Mouse (Mus musculus) lung, adult 18-20 months (tissue): Measurements from ENCODE around the gene Wnt7b.

Source experiments
- DNase-seq, 2 experiments: peaks; one replicate each; pipeline ENCODE4 v3.0.0; 2022; ENCODE audit warnings: mixed read lengths in 2 of 2

The Wnt7b gene

GRCm38 (mm10) chr15:85582356-85582910, at the start of gene Wnt7b:
Wnt7b (minus strand) TSS chr15:85582473.
- no peak for DNase-seq

- no peak for DNase-seq
Observed at GRCm38 (mm10) chr15:85631591-85631990, 49.3 kb upstream of the Wnt7b start.

- DNase-seq, result peak; percentile 68 to 76
Observed at GRCm38 (mm10) chr15:85629924-85630545, 47.8 kb upstream of the Wnt7b start.

GRCm38 (mm10) chr15:85625666-85626279, 43.5 kb upstream of the Wnt7b start:
- DNase-seq, result peak; percentile 53 to 70

- no peak for DNase-seq
Observed at GRCm38 (mm10) chr15:85622213-85622612, 39.9 kb upstream of the Wnt7b start.

GRCm38 (mm10) chr15:85615537-85616100, 33.3 kb upstream of the Wnt7b start:
- no peak for DNase-seq

GRCm38 (mm10) chr15:85615075-85615474, 32.8 kb upstream of the Wnt7b start:
- no peak for DNase-seq

GRCm38 (mm10) chr15:85613358-85614266, 31.3 kb upstream of the Wnt7b start:
- DNase-seq, result peak; percentile 81 to 88

- peak; percentile 64 to 67 for DNase-seq
Observed at GRCm38 (mm10) chr15:85612660-85613357, 30.5 kb upstream of the Wnt7b start.

GRCm38 (mm10) chr15:85611701-85612520, 29.6 kb upstream of the Wnt7b start:
- peak; percentile 85 to 90 for DNase-seq

- peak; percentile 94 to 96 for DNase-seq
Observed at GRCm38 (mm10) chr15:85610618-85611218, 28.4 kb upstream of the Wnt7b start.

- no peak for DNase-seq
Observed at GRCm38 (mm10) chr15:85610120-85610519, 27.8 kb upstream of the Wnt7b start.

GRCm38 (mm10) chr15:85609266-85610004, 27.2 kb upstream of the Wnt7b start:
- no peak for DNase-seq

GRCm38 (mm10) chr15:85605962-85606610, 23.8 kb upstream of the Wnt7b start:
- no peak for DNase-seq

GRCm38 (mm10) chr15:85604938-85605337, 22.7 kb upstream of the Wnt7b start:
- DNase-seq, result no peak

- DNase-seq, result no peak
Observed at GRCm38 (mm10) chr15:85604507-85604906, 22.2 kb upstream of the Wnt7b start.

- peak; percentile 62 to 80 for DNase-seq
Observed at GRCm38 (mm10) chr15:85603422-85603821, 21.1 kb upstream of the Wnt7b start.

- no peak for DNase-seq
Observed at GRCm38 (mm10) chr15:85602733-85603132, 20.5 kb upstream of the Wnt7b start.

GRCm38 (mm10) chr15:85602021-85602420, 19.7 kb upstream of the Wnt7b start:
- no peak for DNase-seq

GRCm38 (mm10) chr15:85601202-85601601, 18.9 kb upstream of the Wnt7b start:
- no peak for DNase-seq
